Mouse (Mus musculus) stomach, postnatal 0 days (tissue): Measurements from ENCODE around the gene Stum.

ENCODE experiments used
- CTCF ChIP-seq: IDR thresholded peaks from 2 replicates; pipeline ENCODE4 v1.5.1; 2016; ENCODE audit warnings: antibody characterized with exemption, low read depth, mild to moderate bottlenecking, moderate library complexity
- EP300 ChIP-seq: optimal IDR thresholded peaks from 2 replicates; pipeline ENCODE3; 2016; ENCODE audit warnings: antibody characterized with exemption

DNA sequence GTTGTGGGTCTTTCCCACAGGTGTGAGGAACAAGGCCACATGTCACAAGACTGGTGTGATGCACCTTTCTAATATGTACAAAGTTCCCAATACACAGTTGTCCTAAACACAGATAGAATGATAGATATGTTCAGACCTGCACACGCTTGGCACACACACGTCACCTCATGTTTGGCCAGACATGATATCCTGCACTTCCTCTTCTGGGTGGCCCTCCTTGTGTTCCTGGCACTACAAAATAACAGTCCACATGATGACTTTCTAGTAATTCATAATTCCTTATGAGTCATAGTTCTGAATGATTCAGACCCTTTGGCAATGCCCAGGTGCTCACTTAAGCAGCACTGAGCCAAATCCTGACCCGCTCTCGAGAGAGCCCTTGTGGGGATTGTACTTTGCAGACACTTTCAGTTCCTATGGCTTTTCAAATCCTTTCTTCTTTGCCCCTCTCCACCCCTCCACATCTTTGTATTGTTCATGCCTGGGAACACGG lies 20.3 kb downstream of the Stum start:
- peak; percentile 32 for TF ChIP-seq EP300
- TF ChIP-seq CTCF, result no peak
